Comparison of ENCODE assay signal across 14 mouse cellular contexts in genomic region chr12:85140036-85140701, GRCm38 (mm10). TPM values are rescaled to one million over a fixed set of nuclear protein-coding genes. Genes with fewer than 3 reads are reported as not detected.
DNase-seq lines count a peak whose midpoint lies in the region; ATAC-seq and TF ChIP-seq lines count a peak whose summit lies in the region.
"Had no signal": no experiment of that assay in that cellular context is flagged by ENCODE, and none has a peak within 500 bp of the region (broad histone marks: within the 10 kb centered on the region; RNA-seq: fewer than 3 reads in every experiment).

No protein-coding gene starts in this region.

- peaks cover 10% of the 10 kb centered on the region for H3K4me1 ChIP-seq in heart, embryonic 16.5 days (ENCODE audit: control insufficient read depth, insufficient read depth, low read length)
- peaks cover 71% of the 10 kb centered on the region for H3K4me1 ChIP-seq in E14TG2a.4 (replicated peaks; ENCODE audit: low read depth, low read length)
- H3K4me1 ChIP-seq in limb, embryonic 13.5 days, result no peaks in the 10 kb centered on the region
- no peaks in the 10 kb centered on the region for H3K4me1 ChIP-seq in forebrain, embryonic 11.5 days (replicated peaks; ENCODE audit: control insufficient read depth, insufficient read depth, low read length)
- H3K4me1 ChIP-seq: forebrain, embryonic 13.5 days had no signal

- ATAC-seq in heart, embryonic 16.5 days (replicated peaks; ENCODE audit: extremely low read depth, insufficient read depth, low FRiP score), result no peak
- ATAC-seq in limb, embryonic 13.5 days (ENCODE audit: low FRiP score, low read depth), result no peak
- no peak for ATAC-seq in forebrain, embryonic 11.5 days (replicated peaks; ENCODE audit: low FRiP score)
- ATAC-seq: activated CD4-positive, CD25-positive, alpha-beta regulatory T cell, adult 4 months; forebrain, embryonic 13.5 days; intestine, postnatal 0 days had no signal

- 35% methylated on average over 18 of the region's 18 CpGs for WGBS in heart, embryonic 16.5 days
- 42% methylated on average over 18 of the region's 18 CpGs for WGBS in limb, embryonic 13.5 days
- WGBS in forebrain, embryonic 11.5 days, result 43% methylated on average over 18 of the region's 18 CpGs

- no peak for TF ChIP-seq CTCF in E14TG2a.4 (conservative IDR thresholded peaks at IDR 0.05; ENCODE audit: low read length)

- no peaks in the 10 kb centered on the region for H3K9me3 ChIP-seq in heart, embryonic 16.5 days (replicated peaks; ENCODE audit: control insufficient read depth, low read length)
- H3K9me3 ChIP-seq in E14TG2a.4 (ENCODE audit: low read length), result no peaks in the 10 kb centered on the region
- no peaks in the 10 kb centered on the region for H3K9me3 ChIP-seq in limb, embryonic 13.5 days
- no peaks in the 10 kb centered on the region for H3K9me3 ChIP-seq in forebrain, embryonic 11.5 days (ENCODE audit: control insufficient read depth, low read length)
- H3K9me3 ChIP-seq: forebrain, embryonic 13.5 days; midbrain, embryonic 10.5 days had no signal

- no peak overlapping the region for H3K27ac ChIP-seq in heart, embryonic 16.5 days (ENCODE audit: low read length)
- no peak overlapping the region for H3K27ac ChIP-seq in limb, embryonic 13.5 days
- no peak overlapping the region for H3K27ac ChIP-seq in forebrain, embryonic 11.5 days (ENCODE audit: low read depth, low read length)
- H3K27ac ChIP-seq: forebrain, embryonic 13.5 days; midbrain, embryonic 10.5 days had no signal

- intact Hi-C loops in left cerebral cortex, postnatal 14 days (cut with DNase I), result no loop called here

- DNase-seq in heart, adult 9 months (ENCODE audit: low spot score in 2 of 2), result no peak
- DNase-seq in A20 (ENCODE audit: low read depth, low spot score), result peak; percentile 41
- DNase-seq in forebrain, embryonic 11.5 days (ENCODE audit: low spot score), result no peak
- no peak for DNase-seq in left cerebral cortex, postnatal 14 days (ENCODE audit: low spot score in 2 of 2)
- DNase-seq: cerebellum, adult 8-10 months; gastrocnemius, postnatal 10 days; lung, adult 18-20 months had no signal

- H3K4me3 ChIP-seq in heart, embryonic 16.5 days (ENCODE audit: low read length), result no peak overlapping the region
- H3K4me3 ChIP-seq in E14TG2a.4 (replicated peaks; ENCODE audit: low read length), result peak overlapping the region; percentile 69
- H3K4me3 ChIP-seq in limb, embryonic 13.5 days, result no peak overlapping the region
- no peak overlapping the region for H3K4me3 ChIP-seq in forebrain, embryonic 11.5 days (ENCODE audit: low read depth, low read length)
- H3K4me3 ChIP-seq: forebrain, embryonic 13.5 days; midbrain, embryonic 10.5 days had no signal

- no peak overlapping the region for H3K9ac ChIP-seq in heart, embryonic 16.5 days (ENCODE audit: low read length)
- no peak overlapping the region for H3K9ac ChIP-seq in limb, embryonic 13.5 days
- no peak overlapping the region for H3K9ac ChIP-seq in forebrain, embryonic 11.5 days (ENCODE audit: low read length)
- H3K9ac ChIP-seq: forebrain, embryonic 13.5 days had no signal

- H3K36me3 ChIP-seq in heart, embryonic 16.5 days (ENCODE audit: control insufficient read depth, insufficient read depth), result no peaks in the 10 kb centered on the region; the same call in 1 of the 2 replicates
- peaks cover 31% of the 10 kb centered on the region for H3K36me3 ChIP-seq in E14TG2a.4 (ENCODE audit: insufficient read depth, low read length)
- peaks cover 6% of the 10 kb centered on the region for H3K36me3 ChIP-seq in limb, embryonic 13.5 days
- no peaks in the 10 kb centered on the region for H3K36me3 ChIP-seq in forebrain, embryonic 11.5 days (ENCODE audit: control insufficient read depth, insufficient read depth, low read length)

- H3K27me3 ChIP-seq in heart, embryonic 16.5 days (ENCODE audit: control insufficient read depth, insufficient read depth, low read length), result 0 out of 2 replicates have a peak, but pooled peaks cover 3% of the 10 kb centered on the region
- H3K27me3 ChIP-seq in E14TG2a.4 (ENCODE audit: insufficient read depth, low read length), result peaks cover 21% of the 10 kb centered on the region
- H3K27me3 ChIP-seq in limb, embryonic 13.5 days, result peaks cover 17% of the 10 kb centered on the region
- H3K27me3 ChIP-seq in forebrain, embryonic 11.5 days (ENCODE audit: control insufficient read depth, insufficient read depth, low read length), result no peaks in the 10 kb centered on the region
- H3K27me3 ChIP-seq: forebrain, embryonic 13.5 days had no signal

- H3K4me2 ChIP-seq in heart, embryonic 16.5 days (ENCODE audit: low read depth, low read length), result peak overlapping the region; percentile 32; the same call in 1 of the 2 replicates
- H3K4me2 ChIP-seq in limb, embryonic 13.5 days (replicated peaks), result 0 out of 2 replicates have a peak overlapping the region, but pooled peaks have one; percentile 14
- no peak overlapping the region for H3K4me2 ChIP-seq in forebrain, embryonic 11.5 days (ENCODE audit: low read depth, low read length, severe bottlenecking)
- H3K4me2 ChIP-seq: forebrain, embryonic 13.5 days had no signal

RNA-seq across cellular contexts. Expression of gene Rps6kl1, which starts 10.9 kb away (rescaled TPM):
- polyA plus RNA-seq in heart, embryonic 16.5 days (2015; fragmentation: Nextera tagmentation; extraction: Ambion mirVana), result 1.6 and 2.5 TPM in 2 replicates
- polyA plus RNA-seq in limb, embryonic 13.5 days (2015; fragmentation: Nextera tagmentation; extraction: Ambion mirVana), result 0.31 and 0.33 TPM in 2 replicates
- 1.9 and 2.8 TPM in 2 replicates for polyA plus RNA-seq in forebrain, embryonic 11.5 days (2014; fragmentation: Nextera tagmentation; extraction: Ambion mirVana)
- total RNA-seq in left cerebral cortex, postnatal 14 days (2021), result 10 to 100 TPM; 37.9 to 41.1 TPM

RNA-seq across cellular contexts. Expression of gene Dlst, which starts 29.5 kb away (rescaled TPM):
- polyA plus RNA-seq in heart, embryonic 16.5 days (2015; fragmentation: Nextera tagmentation; extraction: Ambion mirVana), result 254 and 264 TPM in 2 replicates
- polyA plus RNA-seq in limb, embryonic 13.5 days (2015; fragmentation: Nextera tagmentation; extraction: Ambion mirVana), result 105 and 110 TPM in 2 replicates
- polyA plus RNA-seq in forebrain, embryonic 11.5 days (2014; fragmentation: Nextera tagmentation; extraction: Ambion mirVana), result 118 TPM in 2 replicates
- 100 to 1,000 TPM; 173 TPM for total RNA-seq in left cerebral cortex, postnatal 14 days (2021)

RNA-seq across cellular contexts. Expression of gene Prox2, which starts 29.6 kb away (rescaled TPM):
- 1.8 and 2.4 TPM in 2 replicates for polyA plus RNA-seq in heart, embryonic 16.5 days (2015; fragmentation: Nextera tagmentation; extraction: Ambion mirVana)
- polyA plus RNA-seq in limb, embryonic 13.5 days (2015; fragmentation: Nextera tagmentation; extraction: Ambion mirVana), result 3.6 and 4.1 TPM in 2 replicates
- 2.5 and 3.5 TPM in 2 replicates for polyA plus RNA-seq in forebrain, embryonic 11.5 days (2014; fragmentation: Nextera tagmentation; extraction: Ambion mirVana)
- total RNA-seq in left cerebral cortex, postnatal 14 days (2021), result 1 to 10 TPM; 1.0 to 1.2 TPM

RNA-seq across cellular contexts. Expression of gene Pgf, which starts 37.4 kb away (rescaled TPM):
- 8.2 and 9.2 TPM in 2 replicates for polyA plus RNA-seq in heart, embryonic 16.5 days (2015; fragmentation: Nextera tagmentation; extraction: Ambion mirVana)
- polyA plus RNA-seq in limb, embryonic 13.5 days (2015; fragmentation: Nextera tagmentation; extraction: Ambion mirVana), result 17.9 and 19.5 TPM in 2 replicates
- 3.1 and 3.7 TPM in 2 replicates for polyA plus RNA-seq in forebrain, embryonic 11.5 days (2014; fragmentation: Nextera tagmentation; extraction: Ambion mirVana)
- 1 to 10 TPM; 2.5 to 2.7 TPM for total RNA-seq in left cerebral cortex, postnatal 14 days (2021)
- polyA plus RNA-seq: activated CD4-positive, CD25-positive, alpha-beta regulatory T cell, adult 4 months had no signal
